Mouse (Mus musculus): ENCODE measurements around the gene Ttc39a. TPM values are rescaled to one million over a fixed set of nuclear protein-coding genes. Genes with fewer than 3 reads are reported as not detected.

Ttc39a gene
- polyA plus RNA-seq, 1 experiment from 2014 or later = 1.6 TPM

- no peak for ATAC-seq (ENCODE audit: low FRiP score, low read depth)
- 97% methylated on average over 3 of the region's 3 CpGs for WGBS
- H3K4me3 ChIP-seq = no peak overlapping the region
- no peak overlapping the region for H3K27ac ChIP-seq (replicated peaks)
- H3K9me3 ChIP-seq = no peaks in the 10 kb centered on the region
- H3K36me3 ChIP-seq = no peaks in the 10 kb centered on the region
- H3K4me2 ChIP-seq (replicated peaks) = no peak overlapping the region
- H3K9ac ChIP-seq (replicated peaks) = no peak overlapping the region
- H3K27me3 ChIP-seq = no peaks in the 10 kb centered on the region
- H3K4me1 ChIP-seq = peaks cover 10% of the 10 kb centered on the region
Observed at GRCm38 (mm10) chr4:109441000-109441399, 34.6 kb downstream of the Ttc39a start.

DNA sequence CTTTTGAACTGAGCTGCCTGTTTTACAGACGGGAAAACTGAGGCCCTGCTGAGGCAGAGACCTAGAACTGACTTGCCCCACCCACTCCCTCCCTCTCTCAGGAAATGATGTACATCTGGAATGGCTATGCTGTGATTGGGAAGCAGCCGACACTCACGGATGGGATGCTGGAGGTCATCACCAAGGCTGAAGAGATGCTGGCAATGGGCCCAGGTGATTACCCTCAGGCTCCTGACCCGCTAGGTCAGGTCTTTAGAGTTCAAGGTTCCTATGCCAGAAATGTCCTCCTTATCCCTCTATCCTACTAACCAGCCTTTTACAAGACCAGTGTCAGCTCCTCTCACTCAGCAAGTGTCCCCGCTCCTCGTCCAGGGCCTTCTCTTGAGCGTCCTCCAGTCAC, 35.7 kb downstream of the Ttc39a start:
- Histone ChIP-seq H3K27me3 (no peaks in the 10 kb centered on the region), H3K4me2 (replicated peaks) (no peak overlapping the region), H3K27ac (replicated peaks) (no peak overlapping the region), H3K4me3 (no peak overlapping the region), H3K9me3 (no peaks in the 10 kb centered on the region), H3K9ac (replicated peaks) (no peak overlapping the region), H3K4me1 (peaks cover 10% of the 10 kb centered on the region), H3K36me3 (no peaks in the 10 kb centered on the region)
- no peak for ATAC-seq (ENCODE audit: low FRiP score, low read depth)
- 92% methylated on average over 7 of the region's 7 CpGs for WGBS

GRCm38 (mm10) chr4:109442649-109443048, 36.2 kb downstream of the Ttc39a start:
- H3K27ac ChIP-seq (replicated peaks) = no peak overlapping the region
- H3K9me3 ChIP-seq = no peaks in the 10 kb centered on the region
- no peak overlapping the region for H3K4me3 ChIP-seq
- WGBS = 92% methylated on average over 4 of the region's 4 CpGs
- no peaks in the 10 kb centered on the region for H3K36me3 ChIP-seq
- H3K4me1 ChIP-seq = peaks cover 10% of the 10 kb centered on the region
- ATAC-seq (ENCODE audit: low FRiP score, low read depth) = no peak
- H3K27me3 ChIP-seq = no peaks in the 10 kb centered on the region
- no peak overlapping the region for H3K9ac ChIP-seq (replicated peaks)
- H3K4me2 ChIP-seq (replicated peaks) = no peak overlapping the region

DNA sequence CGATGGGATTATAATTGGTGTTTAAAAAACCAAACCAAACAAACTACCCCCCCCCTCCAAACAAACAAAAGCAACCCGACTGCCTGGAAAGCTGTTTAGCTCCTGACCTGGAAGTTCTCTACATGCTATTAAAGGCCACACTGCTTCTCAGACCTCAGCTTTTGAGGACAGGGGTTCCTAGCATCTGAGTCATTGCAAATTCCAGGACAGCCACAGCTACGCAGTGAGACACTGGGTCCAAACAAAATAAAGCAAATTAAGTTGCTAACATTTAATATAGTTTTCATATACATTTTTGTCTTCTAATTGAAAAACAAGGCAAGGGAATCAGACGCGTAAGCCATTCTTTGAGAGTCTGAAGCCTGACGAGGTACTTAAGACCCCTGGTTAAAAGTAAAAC, 38.0 kb downstream of the Ttc39a start:
- Histone ChIP-seq H3K27me3 (no peaks in the 10 kb centered on the region), H3K9me3 (no peaks in the 10 kb centered on the region), H3K27ac (replicated peaks) (no peak overlapping the region), H3K4me1 (peaks cover 10% of the 10 kb centered on the region), H3K4me3 (no peak overlapping the region), H3K4me2 (replicated peaks) (no peak overlapping the region), H3K36me3 (no peaks in the 10 kb centered on the region), H3K9ac (replicated peaks) (no peak overlapping the region)
- WGBS = 63% methylated on average over 6 of the region's 6 CpGs
- no peak for ATAC-seq (ENCODE audit: low FRiP score, low read depth)

DNA sequence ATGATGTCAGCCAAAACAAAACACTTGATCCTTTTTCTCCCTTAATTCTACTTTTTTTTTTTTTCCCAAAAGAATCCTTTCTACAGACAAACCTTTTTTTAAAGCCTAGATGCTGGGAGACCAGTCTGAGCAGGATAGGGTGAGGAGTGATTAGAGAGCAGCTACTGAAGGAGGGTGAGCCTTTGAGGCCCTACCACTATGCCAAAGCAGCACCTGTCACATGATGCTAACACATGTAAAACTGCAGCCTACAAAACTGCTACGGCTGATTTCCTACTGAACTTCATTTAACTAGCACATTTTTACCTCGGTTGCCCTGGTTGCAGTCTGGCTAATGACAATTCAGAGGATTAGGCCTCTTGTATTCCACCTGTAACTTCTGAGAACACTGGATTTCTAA, 38.5 kb downstream of the Ttc39a start:
- Histone ChIP-seq H3K36me3 (no peaks in the 10 kb centered on the region), H3K9me3 (no peaks in the 10 kb centered on the region), H3K27ac (replicated peaks) (no peak overlapping the region), H3K9ac (replicated peaks) (no peak overlapping the region), H3K4me3 (no peak overlapping the region), H3K27me3 (no peaks in the 10 kb centered on the region), H3K4me1 (peaks cover 10% of the 10 kb centered on the region), H3K4me2 (replicated peaks) (no peak overlapping the region)
- no peak for ATAC-seq (ENCODE audit: low FRiP score, low read depth)
- WGBS = 41% methylated on average over 2 of the region's 2 CpGs

- no peak overlapping the region for H3K4me2 ChIP-seq (replicated peaks)
- no peaks in the 10 kb centered on the region for H3K36me3 ChIP-seq
- no peak overlapping the region; the same call in 1 of the 2 replicates for H3K27ac ChIP-seq (replicated peaks)
- no peak overlapping the region for H3K9ac ChIP-seq (replicated peaks)
- ATAC-seq (ENCODE audit: low FRiP score, low read depth) = no peak
- WGBS = 83% methylated on average over 2 of the region's 2 CpGs
- H3K9me3 ChIP-seq = no peaks in the 10 kb centered on the region
- no peaks in the 10 kb centered on the region for H3K27me3 ChIP-seq
- peaks cover 10% of the 10 kb centered on the region for H3K4me1 ChIP-seq
- no peak overlapping the region for H3K4me3 ChIP-seq
Observed at GRCm38 (mm10) chr4:109445397-109445796, 39.0 kb downstream of the Ttc39a start.

DNA sequence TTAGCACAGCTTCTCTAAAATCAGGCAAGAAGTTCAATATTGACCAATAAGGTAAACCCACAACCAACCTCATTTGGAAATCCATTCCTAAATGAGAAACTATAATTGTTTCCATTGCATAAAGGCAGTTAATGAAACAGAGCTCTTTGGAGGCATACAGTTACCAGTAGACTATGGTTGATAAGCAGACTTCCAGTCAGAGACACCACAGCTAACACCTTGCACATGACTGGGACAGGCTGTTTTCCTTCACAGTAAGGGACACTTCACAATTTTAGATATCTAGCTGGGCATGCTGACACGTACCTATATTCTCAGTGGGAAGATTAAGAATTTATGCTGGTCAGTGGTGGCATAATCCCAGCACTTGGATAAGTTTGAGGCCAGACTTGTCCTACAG, 39.5 kb downstream of the Ttc39a start:
- ATAC-seq (ENCODE audit: low FRiP score, low read depth) = no peak
- Histone ChIP-seq H3K4me1 (peaks cover 10% of the 10 kb centered on the region), H3K36me3 (no peaks in the 10 kb centered on the region), H3K27me3 (no peaks in the 10 kb centered on the region), H3K9ac (replicated peaks) (no peak overlapping the region), H3K4me2 (replicated peaks) (no peak overlapping the region), H3K27ac (replicated peaks) (no peak overlapping the region), H3K4me3 (no peak overlapping the region), H3K9me3 (no peaks in the 10 kb centered on the region)
- 82% methylated on average over 1 of the region's 1 CpGs for WGBS

- Histone ChIP-seq H3K4me2 (replicated peaks) (no peak overlapping the region), H3K4me1 (peaks cover 10% of the 10 kb centered on the region), H3K27me3 (no peaks in the 10 kb centered on the region), H3K4me3 (no peak overlapping the region), H3K9me3 (no peaks in the 10 kb centered on the region), H3K36me3 (peaks cover 11% of the 10 kb centered on the region), H3K27ac (replicated peaks) (no peak overlapping the region), H3K9ac (replicated peaks) (no peak overlapping the region)
- no peak for ATAC-seq (ENCODE audit: low FRiP score, low read depth)
- WGBS = 98% methylated on average over 2 of the region's 2 CpGs
Observed at GRCm38 (mm10) chr4:109448531-109448930, 42.1 kb downstream of the Ttc39a start.

GRCm38 (mm10) chr4:109456821-109457220, 50.4 kb downstream of the Ttc39a start:
- Histone ChIP-seq H3K4me1 (no peaks in the 10 kb centered on the region), H3K4me2 (replicated peaks) (no peak overlapping the region), H3K36me3 (peaks cover 13% of the 10 kb centered on the region), H3K9me3 (no peaks in the 10 kb centered on the region), H3K27ac (replicated peaks) (no peak overlapping the region), H3K27me3 (no peaks in the 10 kb centered on the region), H3K9ac (replicated peaks) (no peak overlapping the region), H3K4me3 (no peak overlapping the region)
- WGBS = 93% methylated on average over 6 of the region's 6 CpGs
- no peak for ATAC-seq (ENCODE audit: low FRiP score, low read depth)

DNA sequence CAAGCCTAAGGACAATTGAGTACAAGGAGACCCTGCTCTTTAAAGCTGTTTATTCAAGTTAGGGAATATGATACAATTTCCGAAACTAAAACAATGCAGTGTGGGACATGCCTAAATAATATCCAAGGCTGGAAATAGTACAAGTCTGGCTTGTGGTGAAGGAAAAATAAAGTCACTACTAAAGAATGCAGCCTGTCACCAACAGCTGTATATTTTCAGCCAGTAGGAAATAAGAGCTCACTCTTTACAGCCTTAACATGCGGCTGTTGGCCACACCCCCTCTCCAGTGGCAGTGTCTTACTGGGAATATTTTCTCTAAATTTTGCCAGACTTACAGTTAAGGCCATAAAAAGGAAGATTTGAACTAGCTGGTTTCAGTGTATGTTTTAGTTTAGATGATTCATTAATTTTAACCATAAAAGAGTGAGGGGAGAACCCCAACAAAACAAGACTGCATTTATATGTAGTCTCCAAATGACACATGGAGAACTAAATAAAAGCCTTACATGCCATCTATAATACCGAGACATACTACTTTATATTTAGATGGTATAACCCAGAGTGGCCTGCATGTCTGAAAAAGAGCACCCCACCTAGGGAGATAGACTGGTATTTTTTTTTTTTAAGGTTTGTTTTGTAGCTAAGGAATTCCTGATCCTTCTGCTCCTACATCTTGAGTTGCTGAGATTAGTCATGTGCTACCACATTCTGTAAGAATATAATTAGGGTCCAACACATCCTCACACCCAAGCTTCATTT, 54.2 kb downstream of the Ttc39a start:
- H3K9ac ChIP-seq (replicated peaks) = no peak overlapping the region
- no peak overlapping the region for H3K4me3 ChIP-seq
- H3K27me3 ChIP-seq = no peaks in the 10 kb centered on the region
- no peaks in the 10 kb centered on the region for H3K9me3 ChIP-seq
- ATAC-seq (ENCODE audit: low FRiP score, low read depth) = no peak
- no peak overlapping the region for H3K4me2 ChIP-seq (replicated peaks)
- no peak overlapping the region for H3K27ac ChIP-seq (replicated peaks)
- WGBS = 73% methylated on average over 3 of the region's 3 CpGs
- H3K4me1 ChIP-seq = no peaks in the 10 kb centered on the region
- H3K36me3 ChIP-seq = no peaks in the 10 kb centered on the region

DNA sequence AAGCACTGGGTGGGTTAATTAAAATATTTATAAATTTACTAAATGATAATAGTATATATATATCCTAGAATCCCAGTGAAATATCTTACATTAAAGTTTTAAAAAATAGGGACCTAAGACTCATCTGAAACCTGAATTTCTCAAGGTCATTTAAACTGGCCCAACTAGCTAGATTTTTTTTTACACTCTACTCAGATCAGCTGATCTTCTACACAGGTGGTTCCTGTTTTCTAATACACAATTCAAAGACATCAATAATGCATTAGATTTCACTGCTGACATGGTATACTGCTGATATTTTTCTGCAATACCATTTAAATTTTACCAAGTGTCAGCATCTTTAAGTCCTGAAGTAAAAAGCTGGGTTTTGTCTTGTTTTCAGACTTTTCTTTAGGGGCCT, 57.5 kb downstream of the Ttc39a start:
- Histone ChIP-seq H3K36me3 (no peaks in the 10 kb centered on the region), H3K4me1 (no peaks in the 10 kb centered on the region)
- ATAC-seq (ENCODE audit: low FRiP score, low read depth) = no peak

GRCm38 (mm10) chr4:109467687-109468086, 61.3 kb downstream of the Ttc39a start:
- Histone ChIP-seq H3K4me3 (no peak overlapping the region), H3K27ac (replicated peaks) (no peak overlapping the region), H3K27me3 (no peaks in the 10 kb centered on the region), H3K9ac (replicated peaks) (no peak overlapping the region), H3K9me3 (no peaks in the 10 kb centered on the region), H3K4me1 (no peaks in the 10 kb centered on the region), H3K4me2 (replicated peaks) (no peak overlapping the region), H3K36me3 (peaks cover 4% of the 10 kb centered on the region)
- ATAC-seq (ENCODE audit: low FRiP score, low read depth) = no peak

More for the DNA sequence above, 57.5 kb downstream of the Ttc39a start:
- H3K9me3 ChIP-seq = no peaks in the 10 kb centered on the region
- no peaks in the 10 kb centered on the region for H3K27me3 ChIP-seq
- H3K4me2 ChIP-seq (replicated peaks) = no peak overlapping the region
- no peak overlapping the region for H3K27ac ChIP-seq (replicated peaks)
- no peak overlapping the region for H3K9ac ChIP-seq (replicated peaks)
- H3K4me3 ChIP-seq = no peak overlapping the region

DNA sequence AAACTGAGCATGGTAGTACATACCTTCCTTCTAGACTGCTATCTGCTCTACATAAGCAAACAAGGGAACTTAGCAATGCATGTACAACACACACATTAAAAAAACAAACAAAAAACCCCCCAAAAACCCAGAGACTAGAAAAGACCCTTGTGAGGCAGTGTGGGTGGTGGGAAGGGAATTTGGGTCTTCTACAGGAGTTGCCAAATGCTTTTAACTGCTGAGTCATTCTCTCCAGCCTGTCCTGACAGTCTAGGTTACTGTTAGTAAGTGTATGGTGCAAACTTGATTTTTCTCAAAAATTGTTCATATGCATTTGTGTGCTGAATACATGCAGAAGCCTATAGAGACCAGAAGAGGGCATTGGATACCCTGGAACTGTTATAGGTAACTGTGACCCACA, 65.2 kb downstream of the Ttc39a start:
- Histone ChIP-seq H3K4me3 (no peak overlapping the region), H3K4me2 (replicated peaks) (no peak overlapping the region), H3K4me1 (peaks cover 9% of the 10 kb centered on the region), H3K27ac (replicated peaks) (no peak overlapping the region), H3K9me3 (no peaks in the 10 kb centered on the region), H3K9ac (replicated peaks) (no peak overlapping the region), H3K27me3 (no peaks in the 10 kb centered on the region), H3K36me3 (peaks cover 6% of the 10 kb centered on the region)
- ATAC-seq (ENCODE audit: low FRiP score, low read depth) = no peak

Data from midbrain, embryonic 12.5 days (tissue).